Mouse (Mus musculus) kidney, postnatal 0 days (tissue): ENCODE measurements around the gene Tmem259. TPM values are rescaled to one million over a fixed set of nuclear protein-coding genes. Genes with fewer than 3 reads are reported as not detected.
A peak's percentile ranks its signal among the peaks of the same experiment; 100 is the strongest.

Experiments
- ATAC-seq: fragments of 200-750 bp; cut with Nextera tagmentation; replicated peaks from 2 replicates; pipeline ENCODE4 v1.8.0; 2017; ENCODE audit warnings: low read depth, moderate number of reproducible peaks, moderate TSS enrichment, moderate library complexity; ENCODE audit not compliant: low FRiP score
- DNase-seq: peaks from one replicate; pipeline ENCODE4 v3.0.0-alpha.2; 2016; ENCODE audit warnings: low spot score
- H3K27ac ChIP-seq: fragments of 300-500 bp; sonication (generic); 2 replicates; pipeline ENCODE4 v1.5.1; 2014; ENCODE audit warnings: mild to moderate bottlenecking
- H3K27me3 ChIP-seq: fragments of 300-500 bp; sonication (generic); 2 replicates; pipeline ENCODE4 v1.6.1; 2014; ENCODE audit warnings: low read length, mixed read lengths; ENCODE audit not compliant: insufficient read depth
- H3K36me3 ChIP-seq: fragments of 300-500 bp; sonication (generic); 2 replicates; pipeline ENCODE4 v1.6.1; 2014; ENCODE audit warnings: low read length, mixed read lengths; ENCODE audit not compliant: insufficient read depth
- H3K4me1 ChIP-seq: fragments of 300-500 bp; sonication (generic); replicated peaks from 2 replicates; pipeline ENCODE4 v1.6.1; 2014; ENCODE audit warnings: antibody characterized with exemption, low read length, mixed read lengths; ENCODE audit not compliant: insufficient read depth
- H3K4me2 ChIP-seq: fragments of 300-500 bp; sonication (generic); 2 replicates; pipeline ENCODE4 v1.6.1; 2014; ENCODE audit warnings: mild to moderate bottlenecking, low read length, moderate library complexity, mixed read lengths
- H3K4me3 ChIP-seq: fragments of 300-500 bp; sonication (generic); replicated peaks from 2 replicates; pipeline ENCODE4 v1.5.1; 2014; ENCODE audit warnings: low read depth, low read length
- H3K9ac ChIP-seq: fragments of 300-500 bp; sonication (generic); 2 replicates; pipeline ENCODE4 v1.6.1; 2014; ENCODE audit warnings: low read depth, low read length
- H3K9me3 ChIP-seq: fragments of 300-500 bp; sonication (generic); replicated peaks from 2 replicates; pipeline ENCODE4 v1.6.1; 2016; ENCODE audit warnings: low read length, inconsistent platforms, mixed read lengths
- CTCF ChIP-seq: IDR thresholded peaks from 2 replicates; pipeline ENCODE4 v1.5.1; 2016; ENCODE audit warnings: antibody characterized with exemption, low read depth, mild to moderate bottlenecking, moderate library complexity
- WGBS: fragments of 180-500 bp; shearing (Covaris S2); extraction: QIAGEN DNeasy Blood & Tissue Kit; methylation state at CpG from one replicate; pipeline ENCODE4 v1.1.7; 2014; 5-methylcytosine and 5-hydroxymethylcytosine counted together
- polyA plus RNA-seq: library from polyadenylated mRNA; unstranded; fragments of >200 nt; fragmentation: Nextera tagmentation; extraction: Ambion mirVana; gene quantifications from 2 replicates; pipeline ENCODE4 v1.2.1, GENCODE M21; 2015

Gene Tmem259
- polyA plus RNA-seq, 1 experiment from 2014 or later = 26.6 TPM

DNA sequence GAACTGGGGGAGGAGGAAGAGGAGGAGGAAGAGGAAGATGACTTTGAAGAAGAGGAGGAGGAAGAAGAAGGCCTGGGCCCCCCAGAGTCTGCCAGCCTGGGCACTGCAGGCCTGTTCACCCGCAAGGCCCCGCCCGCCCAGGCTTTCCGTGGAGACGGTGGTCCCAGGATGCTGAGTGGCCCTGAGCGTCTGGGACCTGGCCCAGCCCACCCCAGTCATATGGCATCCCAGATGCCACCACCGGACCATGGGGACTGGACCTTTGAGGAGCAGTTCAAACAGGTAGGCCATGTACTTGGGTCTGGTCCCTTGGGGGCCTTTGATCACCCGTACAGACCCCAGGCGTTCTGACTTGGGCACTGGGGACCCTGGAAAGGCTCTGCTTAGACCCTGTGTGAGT, 52.3 kb downstream of the Tmem259 start:
- ATAC-seq (no peak), DNase-seq (no peak)
- no peaks in the 10 kb centered on the region for H3K27me3 ChIP-seq
- no peaks in the 10 kb centered on the region for H3K9me3 ChIP-seq
- H3K4me2 ChIP-seq = no peak overlapping the region
- H3K27ac ChIP-seq = peak overlapping the region; percentile 15; the same call in 1 of the 2 replicates
- H3K4me1 ChIP-seq = peaks cover 54% of the 10 kb centered on the region
- H3K9ac ChIP-seq = no peak overlapping the region
- peaks cover 16% of the 10 kb centered on the region for H3K36me3 ChIP-seq
- WGBS = 78% methylated on average over 9 of the region's 9 CpGs
- no peak for TF ChIP-seq CTCF
- H3K4me3 ChIP-seq = no peak overlapping the region

DNA sequence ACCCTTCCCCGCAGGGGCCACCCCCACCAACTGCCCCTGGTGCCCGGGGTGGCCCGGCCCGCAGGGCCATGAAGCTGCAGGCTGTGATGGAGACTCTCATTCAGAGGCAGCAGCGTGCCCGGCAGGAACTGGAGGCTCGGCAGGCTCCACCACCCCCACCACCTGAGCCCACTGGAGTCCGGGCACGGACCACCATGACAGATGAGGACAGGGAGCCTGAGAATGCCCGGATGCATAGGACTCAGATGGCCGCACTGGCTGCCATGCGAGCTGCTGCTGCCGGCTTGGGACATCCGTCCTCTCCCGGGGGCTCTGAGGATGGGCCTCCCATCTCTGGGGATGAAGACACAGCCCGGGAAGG, 53.3 kb downstream of the Tmem259 start:
- H3K4me1 ChIP-seq = peaks cover 46% of the 10 kb centered on the region
- TF ChIP-seq CTCF = no peak

DNA sequence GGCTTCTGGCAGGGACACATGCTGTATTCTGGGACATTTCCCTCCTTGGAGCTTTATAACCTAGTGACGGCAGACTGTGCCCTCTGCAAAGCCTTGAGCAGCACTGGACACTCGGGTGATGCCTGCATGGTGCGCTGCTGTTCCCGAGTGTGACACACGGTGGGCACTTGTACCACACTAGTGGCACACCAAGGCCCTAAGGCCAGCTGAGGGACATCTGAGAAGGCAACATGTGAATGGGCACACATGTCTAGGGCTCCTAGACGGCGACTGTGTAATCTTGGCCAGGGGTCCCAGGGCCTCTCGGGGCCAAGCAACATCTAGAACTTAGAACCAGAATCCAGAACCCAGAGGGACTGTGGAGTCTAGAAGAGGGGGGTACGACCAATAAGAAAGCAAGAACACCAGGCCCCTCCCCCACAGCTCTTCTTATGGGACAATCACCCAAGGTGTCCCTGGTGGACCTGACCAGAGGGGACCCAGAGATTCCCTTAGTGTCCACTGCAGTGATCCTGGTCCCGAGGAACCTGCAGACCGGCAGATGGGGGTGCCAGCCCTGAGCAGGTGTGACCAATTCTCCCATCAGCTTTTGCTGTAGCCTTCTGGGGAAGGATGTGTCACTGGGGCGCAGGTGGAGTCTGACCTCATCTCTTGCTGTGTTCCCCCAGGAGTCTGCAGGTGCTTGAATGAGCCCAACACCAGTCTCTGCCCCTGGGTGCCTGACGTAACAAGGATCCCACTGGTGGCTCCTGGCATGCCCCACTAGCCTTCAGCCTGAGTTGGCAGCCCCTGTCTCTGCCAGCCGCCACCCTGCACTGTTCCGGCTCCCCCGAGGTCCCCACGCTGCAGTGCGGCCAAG, 53.9 kb downstream of the Tmem259 start:
- Histone ChIP-seq H3K9ac (no peak overlapping the region), H3K4me1 (peaks cover 40% of the 10 kb centered on the region), H3K36me3 (peaks cover 16% of the 10 kb centered on the region), H3K27ac (peak overlapping the region; percentile 98; the same call in 1 of the 2 replicates), H3K9me3 (no peaks in the 10 kb centered on the region), H3K4me2 (no peak overlapping the region; the same call in 1 of the 2 replicates), H3K4me3 (no peak overlapping the region), H3K27me3 (no peaks in the 10 kb centered on the region)
- DNase-seq (no peak), ATAC-seq (no peak)
- 81% methylated on average over 18 of the region's 18 CpGs for WGBS
- TF ChIP-seq CTCF = no peak

More for the DNA sequence above, 53.3 kb downstream of the Tmem259 start:
- DNase-seq (no peak), ATAC-seq (no peak)
- Histone ChIP-seq H3K27me3 (no peaks in the 10 kb centered on the region), H3K27ac (no peak overlapping the region), H3K4me2 (no peak overlapping the region), H3K9me3 (no peaks in the 10 kb centered on the region), H3K36me3 (peaks cover 16% of the 10 kb centered on the region), H3K4me3 (no peak overlapping the region), H3K9ac (peak overlapping the region; percentile 31; the same call in 1 of the 2 replicates)
- WGBS = 84% methylated on average over 16 of the region's 16 CpGs

DNA sequence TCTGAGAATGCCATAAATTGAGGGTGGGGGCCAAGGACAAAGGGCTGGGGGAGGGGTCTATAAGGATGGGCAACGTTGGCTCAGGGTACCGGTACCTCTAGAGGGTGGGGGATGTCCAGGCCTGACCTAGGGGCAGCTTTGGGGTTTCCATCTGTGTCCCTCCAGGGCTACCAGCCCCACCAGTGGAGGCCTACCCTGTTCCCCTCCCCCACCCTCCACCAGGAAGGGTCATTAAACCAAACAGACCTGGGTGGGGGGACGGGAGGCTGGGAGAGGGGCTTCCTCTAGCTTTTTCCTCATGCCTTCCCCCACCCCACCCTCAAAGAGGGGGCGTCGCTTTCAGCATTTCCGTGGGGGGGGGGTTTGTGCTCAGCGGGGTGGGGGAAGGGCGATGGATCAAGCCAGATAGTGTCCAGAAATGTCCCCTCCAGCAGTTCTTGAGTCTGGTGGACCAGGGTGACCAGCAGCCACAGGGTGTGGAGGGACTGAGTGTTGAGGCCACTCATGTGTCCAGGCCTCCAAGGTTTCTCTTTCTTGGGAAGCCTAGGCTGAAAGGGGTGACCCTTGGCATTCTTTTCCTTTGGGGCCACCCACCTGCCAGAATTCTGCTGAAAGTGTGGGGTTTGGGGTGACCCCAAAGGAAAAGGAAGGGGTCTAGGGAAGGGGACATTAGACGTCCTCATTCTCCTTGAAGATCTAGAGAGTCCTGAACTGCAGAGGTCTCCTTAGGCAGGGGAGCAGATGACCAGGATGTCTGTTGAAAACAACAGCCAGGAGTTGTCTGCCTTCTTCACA, 55.0 kb downstream of the Tmem259 start:
- ATAC-seq (no peak), DNase-seq (no peak)
- Histone ChIP-seq H3K9me3 (no peaks in the 10 kb centered on the region), H3K9ac (peak overlapping the region; percentile 25; the same call in 1 of the 2 replicates), H3K4me2 (peak overlapping the region; percentile 68), H3K27ac (peak overlapping the region; percentile 98), H3K4me3 (peak overlapping the region; percentile 91), H3K27me3 (no peaks in the 10 kb centered on the region), H3K4me1 (peaks cover 34% of the 10 kb centered on the region), H3K36me3 (peaks cover 16% of the 10 kb centered on the region)
- TF ChIP-seq CTCF = no peak
- 21% methylated on average over 9 of the region's 9 CpGs for WGBS

DNA sequence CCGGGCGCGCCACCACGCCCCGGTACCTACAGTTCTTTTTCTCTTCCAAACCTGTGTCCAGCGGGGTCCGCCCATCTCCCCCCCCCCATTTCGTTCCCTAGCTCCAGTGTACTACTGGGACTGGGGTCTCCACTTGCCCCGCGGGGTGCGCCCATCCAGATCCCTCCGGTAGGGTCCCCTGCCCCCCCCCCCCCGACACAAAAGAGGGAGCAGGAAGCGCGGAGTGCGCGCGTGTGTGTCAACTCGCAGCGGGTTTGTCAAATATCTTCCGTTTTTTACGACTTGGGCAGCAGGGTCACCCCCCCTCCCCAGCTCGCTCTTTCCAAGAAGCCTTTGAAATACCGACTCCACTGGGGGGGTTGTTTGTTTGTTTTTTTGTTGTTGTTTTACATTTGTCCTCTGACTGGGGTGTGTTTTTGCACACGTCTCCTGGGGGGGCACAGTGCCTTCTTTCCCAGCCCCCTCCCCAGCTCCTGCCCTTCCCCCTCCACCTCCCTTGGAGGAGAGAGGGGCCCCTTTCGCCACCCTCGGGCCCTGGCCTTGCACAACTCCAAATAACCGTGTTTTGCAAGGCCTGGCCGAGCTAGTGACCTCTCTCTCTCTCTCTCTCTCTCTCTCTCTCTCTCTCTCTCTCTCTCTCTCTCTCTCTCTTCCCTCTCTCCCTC, 56.0 kb downstream of the Tmem259 start:
- H3K27ac ChIP-seq = peak overlapping the region; percentile 98
- WGBS = under 1% methylated on average over 29 of the region's 29 CpGs
- no peak for TF ChIP-seq CTCF
- DNase-seq (peak; percentile 67), ATAC-seq (no peak)
- H3K36me3 ChIP-seq = peaks cover 12% of the 10 kb centered on the region; the same call in 1 of the 2 replicates
- H3K4me3 ChIP-seq = peak overlapping the region; percentile 91
- peak overlapping the region; percentile 93 for H3K9ac ChIP-seq
- H3K27me3 ChIP-seq = 0 out of 2 replicates have a peak, but pooled peaks cover under 1% of the 10 kb centered on the region
- H3K4me2 ChIP-seq = peak overlapping the region; percentile 68
- peaks cover 25% of the 10 kb centered on the region for H3K4me1 ChIP-seq
- no peaks in the 10 kb centered on the region for H3K9me3 ChIP-seq
